Mouse (Mus musculus) skeletal muscle tissue, adult 2 months (tissue): ENCODE measurements around the gene Spred1.

Source experiments
- DNase-seq: peaks from one replicate; pipeline ENCODE4 v3.0.0-alpha.2; 2012; ENCODE audit warnings: low read depth, low spot score

Spred1 gene

DNA sequence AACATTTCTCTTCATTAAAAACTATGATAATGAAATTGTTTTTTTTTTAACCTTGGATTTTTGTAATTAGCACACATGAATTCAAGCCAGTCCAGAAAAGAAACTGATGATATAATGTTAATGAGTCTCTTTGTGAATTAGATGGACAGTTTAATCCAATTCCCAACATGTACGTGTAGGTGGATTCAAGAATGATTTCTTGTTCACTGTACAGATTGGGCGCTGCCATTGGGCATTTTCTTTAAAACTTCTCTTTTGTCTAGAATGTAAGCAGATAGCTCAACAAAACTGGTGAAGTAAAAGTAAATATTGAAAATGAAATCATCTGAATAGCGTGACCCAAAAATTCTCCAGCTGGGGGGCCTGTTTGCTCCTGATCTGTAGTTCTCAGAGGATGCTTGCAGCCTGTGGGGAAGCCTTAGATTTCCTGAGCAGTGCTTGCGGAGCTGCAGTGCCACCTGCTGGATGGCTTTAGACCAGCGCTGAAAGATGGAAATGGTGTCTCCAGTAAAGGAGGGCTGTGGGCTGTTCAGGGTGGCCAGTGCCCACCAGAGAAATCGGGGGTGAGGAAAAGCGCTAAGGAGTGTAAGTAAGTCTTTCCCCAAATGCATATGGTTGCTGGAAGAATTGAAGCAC lies 59.2 kb downstream of the Spred1 start:
- peak; percentile 54 for DNase-seq

DNA sequence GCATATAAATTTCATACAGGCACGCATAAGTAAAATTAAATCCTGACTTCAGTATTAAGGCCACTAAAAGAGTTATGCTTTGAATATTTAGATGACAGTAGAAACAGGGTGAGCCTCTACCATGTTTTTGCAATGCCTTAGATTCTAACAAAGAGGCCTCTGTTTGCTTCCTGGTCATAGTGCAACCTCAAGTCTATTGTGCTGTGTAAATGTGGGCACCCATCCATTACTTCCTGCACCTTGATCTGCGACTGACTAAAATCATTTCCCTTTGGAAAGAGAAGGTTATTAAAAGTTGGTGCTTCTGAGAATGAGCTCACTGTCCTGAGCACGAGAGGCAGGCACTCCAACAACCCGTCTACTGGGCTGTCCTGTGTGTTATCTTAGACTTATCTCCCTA lies 64.4 kb downstream of the Spred1 start:
- DNase-seq = no peak

DNA sequence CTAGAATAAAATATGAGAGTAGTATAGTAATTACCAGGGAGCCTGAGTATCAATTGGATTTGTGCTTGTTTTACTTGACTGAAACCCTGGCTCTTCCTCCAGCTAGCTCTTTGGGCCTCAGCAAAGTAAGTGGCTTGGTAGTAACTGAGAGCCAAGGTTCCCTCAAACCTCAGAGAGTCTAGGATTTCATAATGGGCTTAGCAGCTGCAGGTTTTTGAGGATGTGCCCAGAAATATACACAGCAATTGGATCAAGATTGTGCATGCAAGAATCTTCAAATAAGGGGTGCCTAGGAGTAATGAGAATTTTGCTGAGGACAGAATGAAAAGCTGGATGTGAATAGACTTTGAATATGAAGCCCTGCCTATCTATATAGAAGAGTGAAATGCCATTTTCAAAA lies 69.7 kb downstream of the Spred1 start:
- peak; percentile 22 for DNase-seq

DNA sequence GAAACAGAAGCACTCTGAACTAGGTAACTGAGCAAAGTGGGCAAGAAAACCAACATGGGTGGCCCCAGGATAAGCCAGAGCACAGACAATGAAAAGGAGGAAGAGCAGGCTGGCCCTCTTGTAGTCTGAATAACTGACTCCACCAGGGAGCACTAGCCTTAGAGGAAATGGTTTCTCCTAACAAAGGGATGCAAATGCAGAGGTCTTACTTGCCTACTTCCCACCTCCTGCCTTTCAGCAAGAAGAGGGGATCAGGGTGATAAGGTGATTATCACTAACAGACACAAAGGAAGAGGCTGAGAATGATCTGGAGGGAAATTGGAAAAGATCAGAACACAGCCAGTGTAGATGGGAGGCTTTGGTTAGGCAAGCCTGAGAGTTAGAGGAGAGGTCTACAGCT lies 73.1 kb downstream of the Spred1 start:
- no peak for DNase-seq

DNA sequence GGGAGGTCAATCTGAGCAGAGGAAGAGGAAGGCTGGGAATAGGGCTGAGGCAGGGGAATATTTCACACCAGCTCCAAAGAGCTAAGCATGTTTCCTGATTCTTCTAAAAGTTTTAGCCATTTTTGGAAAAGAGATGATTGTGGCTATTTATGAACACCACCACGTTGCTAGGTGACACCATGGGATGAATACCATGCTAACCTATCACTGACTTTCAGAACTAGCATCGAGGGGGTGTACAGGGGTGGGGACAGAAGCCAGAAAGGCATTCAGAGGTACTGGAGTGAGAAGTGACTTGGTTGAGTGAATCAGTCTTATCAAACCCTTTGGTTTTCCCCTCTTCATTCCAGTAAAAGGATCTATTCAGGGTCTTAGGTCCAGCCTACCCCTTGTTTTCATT lies 74.0 kb downstream of the Spred1 start:
- no peak for DNase-seq

DNA sequence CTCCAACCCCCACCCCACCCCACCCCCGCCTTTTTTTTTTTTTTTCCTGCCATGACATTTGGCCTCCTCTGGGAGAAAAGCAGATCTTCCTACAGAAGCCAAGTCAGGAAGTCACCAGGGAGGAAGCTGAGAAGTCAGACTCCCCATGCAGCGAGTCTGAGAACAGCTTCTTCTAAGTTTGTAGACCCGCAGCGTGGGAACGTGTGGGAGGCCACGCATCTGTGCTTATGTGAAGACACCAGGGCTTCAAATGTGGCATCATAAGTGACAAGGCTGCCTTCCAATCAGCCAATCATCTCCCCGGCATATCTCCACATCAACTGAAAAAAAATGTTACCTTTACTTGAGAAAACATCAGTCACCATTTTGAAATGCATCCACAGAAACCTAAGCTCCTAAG lies 74.4 kb downstream of the Spred1 start:
- no peak for DNase-seq

DNA sequence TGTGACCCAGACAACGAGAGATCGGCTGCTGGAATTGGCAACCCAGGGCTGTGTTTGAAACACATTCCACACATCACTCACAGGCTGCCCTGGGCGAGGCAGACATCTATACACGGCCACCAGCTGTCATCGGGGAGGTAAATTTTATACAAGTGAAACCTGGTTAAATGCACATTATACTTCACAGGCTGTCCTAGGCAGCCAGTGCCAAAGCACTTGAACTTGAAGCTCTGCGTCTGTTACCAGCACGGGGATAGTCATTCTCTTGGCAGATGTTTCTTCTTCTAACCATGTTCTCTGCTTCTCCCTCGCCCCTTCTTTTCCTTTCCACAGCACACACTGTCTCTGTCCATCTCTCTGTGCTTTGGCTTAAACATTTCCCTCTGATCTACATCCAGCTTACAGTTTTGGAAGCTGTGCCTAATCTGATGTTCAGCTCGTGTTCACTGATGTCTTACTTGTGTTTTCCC lies 79.7 kb downstream of the Spred1 start:
- no peak for DNase-seq

DNA sequence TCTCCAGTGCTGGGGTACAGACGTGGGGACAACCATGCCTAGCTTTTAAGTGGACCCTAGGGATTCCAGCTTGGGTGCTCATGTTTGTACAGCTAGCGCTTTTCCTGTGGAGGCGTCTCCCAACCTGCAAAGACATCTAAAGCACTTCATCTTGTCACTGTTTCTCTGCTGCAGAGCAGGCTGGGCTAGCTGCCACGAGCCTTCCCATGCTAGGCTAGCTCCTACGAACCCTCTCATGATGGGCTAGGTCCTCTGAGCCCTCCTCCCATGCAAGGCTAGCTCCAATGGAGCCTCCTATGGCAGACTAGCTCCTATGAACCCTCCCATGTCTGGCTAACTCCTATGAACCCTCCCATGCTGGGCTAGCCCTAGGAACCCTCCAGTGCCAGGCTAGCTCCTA lies 82.2 kb downstream of the Spred1 start:
- DNase-seq = no peak

DNA sequence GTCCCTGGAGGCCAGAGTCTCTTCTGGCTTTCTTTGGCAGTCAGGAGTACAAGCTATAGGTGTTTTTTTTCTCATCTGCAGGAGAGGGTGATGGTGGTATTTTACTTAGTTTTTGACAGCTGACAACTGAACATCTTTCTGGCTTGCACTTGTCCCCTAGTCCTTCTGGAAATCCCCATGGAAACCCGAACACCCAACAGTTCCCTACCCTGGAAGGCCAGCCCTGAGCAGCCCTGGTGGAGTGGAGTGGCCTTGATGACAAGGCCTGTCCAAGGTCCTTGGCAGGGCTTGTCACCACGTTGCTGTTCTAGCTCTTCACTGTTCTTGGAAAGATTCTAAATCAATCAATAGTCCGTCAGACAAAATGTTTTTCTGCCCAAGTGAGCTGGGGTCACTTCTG lies 83.4 kb downstream of the Spred1 start:
- DNase-seq = no peak

DNA sequence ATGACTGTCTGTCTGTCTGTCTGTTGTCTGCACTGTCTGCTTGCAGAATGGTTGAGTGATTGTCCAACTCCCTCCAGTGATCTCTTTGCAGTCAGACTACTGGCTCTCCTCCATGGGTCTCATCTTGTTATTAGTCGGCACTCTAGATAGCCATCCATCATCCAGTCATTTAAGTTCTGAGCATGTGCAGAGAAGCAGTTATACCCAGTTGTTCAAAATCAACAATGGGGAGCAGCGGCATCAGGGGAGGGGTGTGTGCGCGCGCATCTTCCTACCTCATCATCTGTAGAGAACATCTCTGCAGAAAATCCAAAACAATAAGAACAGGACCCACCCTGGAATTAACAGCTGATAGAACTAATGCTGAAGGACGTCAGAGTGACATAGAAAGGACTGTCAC lies 83.9 kb downstream of the Spred1 start:
- no peak for DNase-seq

DNA sequence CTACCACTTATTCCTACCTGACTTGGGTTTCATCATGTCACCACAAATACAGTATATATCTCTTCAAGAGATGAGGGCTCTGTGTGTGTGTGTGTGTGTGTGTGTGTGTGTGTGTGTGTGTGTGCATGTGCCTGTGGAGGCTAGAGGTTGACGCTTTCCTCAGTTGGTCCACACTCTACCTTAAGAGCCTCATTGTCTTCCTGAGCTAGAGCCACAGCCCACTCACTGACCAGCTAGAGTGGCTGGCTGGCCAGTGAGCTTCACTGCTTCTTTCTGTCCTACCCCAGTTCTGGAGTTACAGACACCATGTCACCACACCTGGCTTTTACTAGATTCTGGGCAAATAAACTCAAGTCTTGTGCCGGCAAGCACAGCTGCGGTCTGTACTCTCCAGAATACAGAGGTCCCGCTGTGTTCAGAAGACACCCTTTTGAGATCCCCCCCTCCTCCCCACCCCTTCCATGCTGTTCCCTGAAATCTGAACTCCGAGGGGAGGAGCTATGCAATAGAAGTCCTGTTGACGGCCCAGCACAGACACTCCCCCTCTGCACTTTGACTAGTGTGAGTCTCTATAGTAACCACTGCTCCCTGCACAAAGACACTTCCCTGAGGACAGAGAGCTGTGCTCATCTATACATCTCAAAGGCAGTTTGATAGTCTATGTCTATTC lies 89.4 kb downstream of the Spred1 start:
- peak; percentile 25 for DNase-seq

DNA sequence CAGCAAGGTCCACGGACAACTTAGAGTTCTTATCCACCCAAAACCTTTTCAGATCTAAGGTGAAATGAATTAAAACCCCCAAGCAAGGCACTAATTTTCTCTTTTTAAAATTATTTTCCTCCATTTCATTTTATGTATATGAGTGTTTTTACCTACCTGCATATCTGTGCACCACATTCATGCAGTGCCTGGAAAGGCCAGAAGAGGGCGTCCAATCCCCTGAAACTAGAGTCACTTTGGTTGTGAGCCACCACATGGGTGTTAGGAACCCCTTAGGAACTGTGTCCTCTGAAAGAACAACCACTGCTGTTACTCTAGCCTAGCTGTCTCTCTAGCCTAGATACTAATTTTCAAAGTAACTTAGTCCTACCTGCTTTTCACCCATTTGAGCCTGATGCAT lies 95.0 kb downstream of the Spred1 start:
- DNase-seq = no peak

DNA sequence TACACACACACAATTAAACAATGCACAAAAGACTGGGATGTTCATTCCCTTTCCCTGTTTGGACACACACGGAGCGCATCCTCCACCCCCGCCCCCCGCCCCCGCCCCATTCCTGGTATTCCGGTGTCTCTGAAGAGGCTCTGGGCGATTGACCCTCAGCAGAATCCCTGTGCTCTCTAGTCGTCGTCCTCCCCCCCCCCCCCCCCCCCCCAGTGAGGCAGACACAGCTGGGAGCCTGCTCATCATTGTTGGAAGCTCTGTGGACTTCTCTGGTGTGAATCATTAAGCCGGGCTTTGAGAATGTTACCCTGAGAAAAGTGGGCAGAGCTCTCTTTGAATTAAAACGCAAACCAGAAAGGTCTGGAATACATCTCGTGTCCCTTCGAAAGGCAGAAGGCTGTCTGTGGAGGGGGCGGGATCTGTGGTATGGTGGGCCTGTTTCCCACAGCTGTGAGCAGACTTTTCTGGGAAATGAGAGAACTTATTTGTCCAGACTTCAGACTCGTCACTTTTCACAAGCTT lies 96.6 kb downstream of the Spred1 start:
- DNase-seq = no peak

DNA sequence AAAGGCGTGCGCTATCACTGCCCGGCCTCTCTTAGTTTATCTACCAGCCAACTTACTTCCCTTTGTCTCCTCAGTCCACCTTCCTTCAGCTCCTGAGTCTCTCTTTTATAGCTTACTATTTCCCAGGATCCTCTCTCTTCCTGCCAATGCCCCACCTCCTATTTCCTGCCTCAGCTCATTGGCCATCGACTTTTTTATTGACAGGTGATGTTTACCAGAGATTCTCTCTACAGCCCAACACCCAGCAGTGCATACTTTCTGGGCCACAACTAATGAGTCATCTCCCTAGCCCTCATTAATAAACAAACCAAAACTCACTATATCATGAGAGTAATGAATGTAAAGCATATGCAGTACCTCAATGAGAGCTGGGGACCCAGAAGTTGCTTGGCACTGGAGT lies 98.4 kb downstream of the Spred1 start:
- no peak for DNase-seq

DNA sequence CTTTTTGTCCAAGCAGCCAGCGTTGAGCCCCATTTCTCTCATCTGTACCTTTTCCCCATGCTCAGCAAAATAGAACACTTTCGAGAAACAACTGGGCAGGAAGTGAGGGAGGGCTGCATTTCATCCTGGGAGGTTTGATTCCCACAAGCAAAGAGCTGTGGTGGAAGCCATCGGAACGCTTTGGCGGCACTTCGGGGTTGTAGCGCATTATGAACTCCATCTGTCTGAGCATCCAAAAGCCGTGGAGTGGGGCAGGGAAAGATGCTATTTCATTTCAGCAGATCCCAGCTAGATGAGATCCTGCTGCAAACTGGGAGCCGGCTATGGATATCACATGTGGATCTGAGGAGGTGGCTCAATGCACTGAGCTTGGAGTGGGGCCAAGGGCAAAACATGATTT lies 101.5 kb downstream of the Spred1 start:
- no peak for DNase-seq

DNA sequence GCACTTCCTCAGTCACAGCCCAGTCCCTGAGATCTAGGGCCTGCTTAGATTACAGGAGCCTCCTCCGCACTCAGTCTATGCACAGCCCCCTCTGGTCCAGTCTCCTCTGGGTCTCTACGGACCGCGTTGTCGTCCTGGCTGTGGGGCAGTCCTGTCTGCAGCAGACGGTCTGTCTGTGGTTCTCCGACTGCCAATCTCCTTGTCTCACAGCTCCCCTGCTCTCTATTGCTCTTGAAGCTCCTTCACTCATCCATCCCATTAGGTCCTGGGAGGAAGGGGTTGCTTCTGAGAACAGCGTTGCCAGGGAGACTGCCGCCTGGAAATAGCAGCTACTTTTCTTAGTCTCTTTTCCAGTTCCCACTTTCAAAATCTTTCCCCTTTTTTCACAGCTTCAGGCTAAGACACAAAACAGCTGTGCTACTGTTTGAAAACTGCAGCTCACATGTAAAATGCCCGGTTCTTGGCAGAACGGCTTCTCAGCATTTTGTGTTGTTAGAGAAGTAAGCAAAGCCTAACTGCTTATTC lies 107.5 kb downstream of the Spred1 start:
- no peak for DNase-seq

DNA sequence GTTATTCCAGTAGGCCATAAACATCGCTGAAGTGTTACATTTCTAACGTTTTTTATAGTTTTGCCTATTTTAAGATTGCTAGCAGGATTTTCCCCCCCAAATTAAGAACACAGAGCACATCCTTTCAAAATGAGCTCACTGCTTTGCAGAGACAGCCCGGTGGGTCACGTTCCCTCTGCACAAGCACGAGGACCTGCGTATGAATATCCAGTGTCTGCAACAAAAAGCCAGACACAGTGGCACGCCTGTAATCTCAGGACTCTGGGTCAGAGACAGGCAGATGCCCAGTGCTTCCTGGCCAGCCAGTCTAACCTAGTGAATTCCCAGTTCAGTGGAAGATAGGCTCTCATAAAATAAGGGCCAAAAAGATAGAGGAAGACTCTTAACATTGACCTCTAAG lies 109.1 kb downstream of the Spred1 start:
- no peak for DNase-seq

DNA sequence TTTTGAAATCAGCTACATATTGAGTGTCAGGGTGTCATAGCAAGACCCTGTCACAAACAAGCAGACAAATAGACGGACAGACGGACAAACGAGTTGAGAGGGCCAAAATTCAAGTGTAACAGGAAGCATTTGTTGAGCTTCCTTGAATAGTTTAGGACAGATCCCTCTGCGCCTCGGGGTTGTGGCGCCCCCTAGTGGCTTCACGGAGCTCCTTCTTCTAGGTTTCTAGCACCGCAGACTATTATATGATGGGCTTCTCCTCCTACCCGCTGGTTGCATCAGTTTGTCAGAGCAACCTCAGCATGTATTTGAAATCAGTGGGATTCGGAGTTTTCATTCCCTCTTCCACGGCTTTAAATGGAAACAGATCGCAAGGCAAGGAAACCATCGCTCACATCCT lies 110.1 kb downstream of the Spred1 start:
- DNase-seq = peak; percentile 68
